Mouse (Mus musculus) CH12.LX (cell line): ENCODE results near the gene Dnaaf3. TPM values are rescaled to one million over a fixed set of nuclear protein-coding genes. Genes with fewer than 3 reads are reported as not detected.

Experiments used
- DNase-seq: peaks from one replicate; pipeline ENCODE4 v3.0.0-alpha.2; 2013; ENCODE audit errors: extremely low read depth
- H3K27ac ChIP-seq: 2 replicates; pipeline ENCODE4 v1.5.1; 2012; ENCODE audit warnings: low read depth, mild to moderate bottlenecking, control low read depth, moderate library complexity; ENCODE audit not compliant: insufficient read depth
- H3K27me3 ChIP-seq: replicated peaks from 2 replicates; pipeline ENCODE3; 2012; ENCODE audit warnings: inconsistent platforms
- H3K36me3 ChIP-seq, 2 experiments: replicated peaks in 1 of 2; 2 replicates each; pipeline versions ENCODE3 to v1.6.1; 2012; ENCODE audit warnings: inconsistent platforms in 1 of 2, low read length in 1 of 2, mild to moderate bottlenecking in 1 of 2, mixed read lengths in 1 of 2, moderate library complexity in 1 of 2; ENCODE audit not compliant: control insufficient read depth in 1 of 2, insufficient read depth in 1 of 2
- H3K4me1 ChIP-seq, 2 experiments: 2 replicates each; pipeline ENCODE4 v1.6.1; 2012; ENCODE audit warnings: inconsistent platforms in 1 of 2, moderate library complexity in 1 of 2; ENCODE audit not compliant: insufficient read depth in 2 of 2, control insufficient read depth in 1 of 2
- H3K4me2 ChIP-seq: 2 replicates; pipeline ENCODE4 v1.6.1; 2012; ENCODE audit warnings: low read depth, mild to moderate bottlenecking, control low read depth; ENCODE audit not compliant: poor library complexity, insufficient read depth, severe bottlenecking
- H3K4me3 ChIP-seq, 3 experiments: fragments of 150-350 bp in 1 of 3; sonication (generic) in 1 of 3; replicated peaks in 1 of 3; 2 replicates each; pipeline versions ENCODE3 to v1.5.1; 2011 to 2012; ENCODE audit warnings: low read depth in 2 of 3, low read length in 2 of 3, mild to moderate bottlenecking in 2 of 3, moderate library complexity in 2 of 3, control low read depth in 1 of 3, improper control_type of control experiment in 1 of 3, inconsistent platforms in 1 of 3, mixed read lengths in 1 of 3; ENCODE audit not compliant: poor library complexity in 1 of 3
- H3K79me2 ChIP-seq: replicated peaks from 2 replicates; pipeline ENCODE4 v1.6.1; 2012; ENCODE audit warnings: mild to moderate bottlenecking, moderate library complexity; ENCODE audit not compliant: control insufficient read depth, poor library complexity, insufficient read depth, severe bottlenecking; ENCODE audit errors: extremely low read depth
- H3K9ac ChIP-seq: 2 replicates; pipeline ENCODE4 v1.6.1; 2012; ENCODE audit warnings: low read depth, mild to moderate bottlenecking, control low read depth, moderate library complexity; ENCODE audit not compliant: insufficient read depth
- H3K9me3 ChIP-seq: replicated peaks from 2 replicates; pipeline ENCODE3; 2012; ENCODE audit warnings: low read length, inconsistent platforms, mixed read lengths
- BHLHE40 ChIP-seq: IDR thresholded peaks from 2 replicates; pipeline ENCODE4 v1.6.1; 2011; ENCODE audit warnings: mild to moderate bottlenecking, low read depth, low read length, improper control_type of control experiment
- CHD1 ChIP-seq: IDR thresholded peaks from 2 replicates; pipeline ENCODE4 v1.6.1; 2012; ENCODE audit warnings: low read depth, low read length, improper control_type of control experiment, inconsistent platforms
- CHD2 ChIP-seq: IDR thresholded peaks from 2 replicates; pipeline ENCODE4 v1.6.1; 2011; ENCODE audit warnings: low read length, improper control_type of control experiment
- CTCF ChIP-seq, 2 experiments: IDR thresholded peaks in 1 of 2; conservative IDR thresholded peaks in 1 of 2; 2 replicates each; pipeline ENCODE4 v1.5.1; 2011 to 2012; ENCODE audit warnings: low read depth in 2 of 2, low read length in 2 of 2, improper control_type of control experiment in 1 of 2, inconsistent platforms in 1 of 2, mild to moderate bottlenecking in 1 of 2, moderate library complexity in 1 of 2
- EP300 ChIP-seq: IDR thresholded peaks from 2 replicates; pipeline ENCODE4 v1.6.1; 2011; ENCODE audit warnings: low read length, improper control_type of control experiment
- GABPA ChIP-seq: IDR thresholded peaks from 2 replicates; pipeline ENCODE4 v1.6.1; 2012; ENCODE audit warnings: low read depth, low read length, improper control_type of control experiment, inconsistent platforms; ENCODE audit not compliant: insufficient replicate concordance
- JUN ChIP-seq: IDR thresholded peaks from 2 replicates; pipeline ENCODE4 v1.6.1; 2011; ENCODE audit warnings: low read depth, mild to moderate bottlenecking, low read length, improper control_type of control experiment, moderate library complexity; ENCODE audit not compliant: insufficient read depth
- JUND ChIP-seq: conservative IDR thresholded peaks from 2 replicates; pipeline ENCODE4 v1.6.1; 2011; ENCODE audit warnings: low read depth, low read length, improper control_type of control experiment
- KAT2A ChIP-seq: IDR thresholded peaks from 2 replicates; pipeline ENCODE4 v1.6.1; 2012; ENCODE audit warnings: low read length, improper control_type of control experiment, inconsistent platforms; ENCODE audit not compliant: insufficient replicate concordance
- MAFK ChIP-seq: IDR thresholded peaks from 2 replicates; pipeline ENCODE4 v1.6.1; 2011; ENCODE audit warnings: low read length, improper control_type of control experiment; ENCODE audit not compliant: insufficient replicate concordance
- MEF2A ChIP-seq: IDR thresholded peaks from 2 replicates; pipeline ENCODE4 v1.6.1; 2014; ENCODE audit warnings: low read depth, mild to moderate bottlenecking, inconsistent platforms, low read length, improper control_type of control experiment, borderline replicate concordance
- NELFE ChIP-seq: IDR thresholded peaks from 2 replicates; pipeline ENCODE4 v1.6.1; 2011; ENCODE audit warnings: low read depth, low read length, improper control_type of control experiment
- NRF1 ChIP-seq: IDR thresholded peaks from 2 replicates; pipeline ENCODE4 v1.6.1; 2014; ENCODE audit warnings: low read depth, mild to moderate bottlenecking, inconsistent platforms, low read length, improper control_type of control experiment, moderate library complexity
- POLR2A ChIP-seq: IDR thresholded peaks from 2 replicates; pipeline ENCODE4 v1.6.1; 2011; ENCODE audit warnings: low read depth, mild to moderate bottlenecking, improper control_type of control experiment, low read length
- POLR2AphosphoS2 ChIP-seq: IDR thresholded peaks from 2 replicates; pipeline ENCODE4 v1.6.1; 2011; ENCODE audit warnings: low read depth, low read length, improper control_type of control experiment
- RCOR1 ChIP-seq: conservative IDR thresholded peaks from 2 replicates; pipeline ENCODE4 v1.6.1; 2012; ENCODE audit warnings: low read depth, mild to moderate bottlenecking, inconsistent platforms, low read length, improper control_type of control experiment
- SIN3A ChIP-seq: IDR thresholded peaks from 2 replicates; pipeline ENCODE4 v1.6.1; 2012; ENCODE audit warnings: low read length, improper control_type of control experiment, inconsistent platforms
- SMC3 ChIP-seq: IDR thresholded peaks from 2 replicates; pipeline ENCODE4 v1.6.1; 2011; ENCODE audit warnings: low read depth, low read length, improper control_type of control experiment
- TBP ChIP-seq: conservative IDR thresholded peaks from 2 replicates; pipeline ENCODE4 v1.6.1; 2011; ENCODE audit warnings: low read depth, low read length, improper control_type of control experiment
- USF1 ChIP-seq: IDR thresholded peaks from 2 replicates; pipeline ENCODE4 v1.6.1; 2014; ENCODE audit warnings: low read depth, mild to moderate bottlenecking, inconsistent platforms, low read length, improper control_type of control experiment
- ZC3H11A ChIP-seq: IDR thresholded peaks from 2 replicates; pipeline ENCODE4 v1.6.1; 2012; ENCODE audit warnings: low read depth, mild to moderate bottlenecking, inconsistent platforms, low read length, improper control_type of control experiment
- ZKSCAN1 ChIP-seq: IDR thresholded peaks from 2 replicates; pipeline ENCODE4 v1.6.1; 2012; ENCODE audit warnings: low read depth, inconsistent platforms, low read length, improper control_type of control experiment, borderline replicate concordance
- ZNF384 ChIP-seq: IDR thresholded peaks from 2 replicates; pipeline ENCODE4 v1.6.1; 2012; ENCODE audit warnings: low read depth, low read length, improper control_type of control experiment, inconsistent platforms
- dilution Hi-C: fragments of 300-500 bp; cut with MboI; formaldehyde crosslinking; loops from 2 replicates; pipeline ENCODE4 v1.14.3; 2020; ENCODE audit warnings: low sequenced_read_pairs; ENCODE audit not compliant: extremely low pct_unique_long_range_greater_than_20kb, extremely low pct_ligation_motif_present
- in situ Hi-C: fragments of 300-500 bp; cut with MboI; formaldehyde crosslinking; loops from 3 replicates; pipeline ENCODE4 v1.14.3; 2019; ENCODE audit warnings: low sequenced_read_pairs, low pct_ligation_motif_present, low pct_unique_long_range_greater_than_20kb, mixed read lengths
- polyA plus RNA-seq: library from polyadenylated mRNA; unstranded; fragments of >175 nt; gene quantifications from 2 replicates; pipeline ENCODE4 v1.2.1, GENCODE M21; 2012; ENCODE audit warnings: low read depth; ENCODE audit not compliant: insufficient read length
- total RNA-seq, 2 experiments: library from RNA; depleted of rRNA; stranded (reverse); fragments of 300-350 nt in 1 of 2; fragments of >200 nt in 1 of 2; gene quantifications; 2 replicates each; pipeline ENCODE4 v1.2.3; 2012 to 2014

Gene Dnaaf3
- total and polyA plus RNA-seq, 3 experiments: 0.16 to 0.83 (median 0.59) TPM

DNA sequence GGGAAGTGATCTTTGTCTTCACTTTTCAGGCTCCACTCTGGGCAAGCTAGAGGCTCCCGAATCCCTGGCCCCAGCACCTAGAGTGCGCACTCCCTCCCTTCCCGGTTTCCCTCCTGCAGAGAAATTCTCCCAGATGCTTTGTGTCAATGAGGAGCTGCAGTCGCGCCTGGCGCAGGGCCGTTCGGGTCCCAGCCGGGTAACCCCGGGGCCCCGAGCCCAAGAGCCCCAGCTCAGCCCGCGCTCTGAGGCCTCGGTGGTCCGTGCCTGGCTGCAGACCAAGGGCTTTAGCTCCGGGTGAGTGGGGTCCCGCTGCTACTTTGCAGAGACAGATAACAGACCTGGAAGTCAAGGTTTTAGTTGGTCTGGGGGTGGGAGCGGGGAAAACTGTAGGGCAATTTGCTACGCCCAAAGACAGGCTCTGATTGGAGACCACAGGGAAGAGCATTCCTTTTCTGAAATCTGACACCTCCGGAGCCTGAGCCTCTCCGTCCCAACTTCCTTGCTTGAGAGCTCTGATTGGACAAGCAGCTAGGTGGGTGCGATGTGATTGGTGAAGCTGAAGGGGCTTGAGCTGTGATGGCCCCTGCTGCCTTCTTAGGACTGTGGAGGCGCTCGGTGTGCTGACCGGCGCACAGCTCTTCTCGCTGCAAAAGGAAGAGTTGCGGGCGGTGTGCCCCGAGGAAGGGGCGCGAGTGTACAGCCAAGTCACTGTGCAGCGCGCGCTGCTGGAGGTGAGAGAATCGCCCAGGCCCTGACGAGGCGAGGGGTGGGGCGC, 54.0 kb downstream of the Dnaaf3 start:
- Histone ChIP-seq H3K9me3 (no peaks in the 10 kb centered on the region), H3K4me3 (no peak overlapping the region), H3K4me2 (no peak overlapping the region), H3K4me1 (no peaks in the 10 kb centered on the region), H3K79me2 (no peaks in the 10 kb centered on the region), H3K9ac (no peak overlapping the region), H3K36me3 (peaks cover 48 to 84% of the 10 kb centered on the region in 2 experiments), H3K27me3 (no peaks in the 10 kb centered on the region), H3K27ac (no peak overlapping the region)
- in situ Hi-C loops: loop anchor here (5.0 kb wide), 1 partner anchor 49 kb away; no protein-coding TSS in a partner anchor
- TF ChIP-seq USF1 (no peak), NRF1 (no peak), RCOR1 (no peak), SMC3 (no peak), KAT2A (no peak), MAFK (no peak), GABPA (no peak), CHD2 (no peak), BHLHE40 (no peak), JUND (no peak), TBP (no peak), ZC3H11A (no peak), MEF2A (no peak), ZKSCAN1 (no peak)
- dilution Hi-C loops: no loop called here
- DNase-seq: no peak

- no peaks in the 10 kb centered on the region for H3K79me2 ChIP-seq
- TF ChIP-seq CHD2 (no peak), JUN (no peak), CTCF (conservative IDR thresholded peaks at IDR 0.05 in 1 of 2, IDR thresholded peaks at IDR 0.05 in 1 of 2; ENCODE audit: low read depth in 2 of 2, low read length in 2 of 2) (no peak), MAFK (no peak), POLR2AphosphoS2 (no peak), CHD1 (no peak), SIN3A (no peak), NRF1 (no peak), POLR2A (no peak), ZNF384 (no peak), NELFE (no peak), SMC3 (no peak), EP300 (no peak)
- TF ChIP-seq, all 38 proteins: peak for 0
- no peak overlapping the region for H3K27ac ChIP-seq
- no peak for DNase-seq
- in situ Hi-C loops (no loop called here), dilution Hi-C loops (no loop called here)
- no peak overlapping the region for H3K4me2 ChIP-seq
- no peak overlapping the region for H3K4me3 ChIP-seq
- H3K9ac ChIP-seq: no peak overlapping the region
- H3K4me1 ChIP-seq: no peaks in the 10 kb centered on the region
- H3K9me3 ChIP-seq: no peaks in the 10 kb centered on the region
- H3K36me3 ChIP-seq: peaks cover 38 to 83% of the 10 kb centered on the region in 2 experiments
- H3K27me3 ChIP-seq: no peaks in the 10 kb centered on the region
Observed at GRCm38 (mm10) chr7:4473940-4474339, 58.3 kb downstream of the Dnaaf3 start.
